Mouse (Mus musculus): ENCODE measurements around the gene Ccr9. TPM values are rescaled to one million over a fixed set of nuclear protein-coding genes. Genes with fewer than 3 reads are reported as not detected.
"Not testable (repeated sequence)": the region's sequence is repeated elsewhere in the genome, so short reads cannot be mapped to it uniquely, and the experiment has no call there.

The Ccr9 gene
- total RNA-seq, 4 experiments from 2014 or later, result 0.23 TPM; not detected in 3

DNA sequence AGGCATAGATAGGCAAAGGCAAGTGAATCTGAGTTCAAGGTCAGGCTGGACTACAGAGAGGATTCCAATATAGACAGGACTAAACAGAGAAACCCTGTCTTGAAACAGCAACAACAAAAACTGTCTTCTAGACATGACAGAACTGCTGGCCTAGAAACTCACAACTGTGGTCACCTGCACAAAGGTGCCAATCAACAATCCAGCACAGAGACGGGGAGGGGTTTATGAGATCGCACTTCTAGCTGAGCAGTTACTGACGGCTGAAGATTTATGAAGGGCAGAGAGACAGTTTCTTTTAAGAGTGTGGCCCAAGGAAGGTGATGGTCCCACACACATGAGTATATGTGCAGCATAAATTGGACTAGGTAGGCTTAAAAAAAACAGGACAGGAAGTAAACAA lies 38.1 kb downstream of the Ccr9 start:
- DNase-seq (ENCODE audit: low spot score), result no peak

GRCm38 (mm10) chr9:123717186-123718008 lies 39.2 kb downstream of the Ccr9 start, which contains the start of gene Lztfl1:
TSS of gene Lztfl1 (minus strand) at chr9:123717697.
- peak; percentile 96 for DNase-seq (ENCODE audit: low spot score)

GRCm38 (mm10) chr9:123722737-123723493 lies 44.7 kb downstream of the Ccr9 start:
- no peak for DNase-seq (ENCODE audit: low spot score)

DNA sequence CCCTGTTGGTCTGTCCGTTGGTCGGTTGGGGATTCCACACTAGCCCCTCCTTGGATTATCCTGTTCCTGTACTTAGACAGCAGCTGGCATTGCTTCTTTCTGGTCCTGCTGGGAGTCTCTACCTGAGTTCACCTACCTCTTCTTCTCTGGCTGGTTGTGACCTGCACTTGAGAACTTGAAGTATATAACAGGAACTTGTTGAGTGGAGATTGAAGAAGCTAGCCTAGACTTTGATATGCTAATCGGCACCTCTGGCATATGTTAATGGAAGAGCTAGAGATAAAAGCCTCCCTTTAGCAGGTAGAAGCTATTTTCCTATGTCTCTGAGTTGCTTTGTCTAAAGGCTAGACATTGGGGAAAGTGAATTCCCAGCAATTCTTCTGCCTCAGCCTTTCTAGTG lies 53.0 kb downstream of the Ccr9 start:
- DNase-seq (ENCODE audit: low spot score), result no peak

GRCm38 (mm10) chr9:123734133-123734532 lies 55.9 kb downstream of the Ccr9 start:
- DNase-seq (ENCODE audit: low spot score), result no peak

DNA sequence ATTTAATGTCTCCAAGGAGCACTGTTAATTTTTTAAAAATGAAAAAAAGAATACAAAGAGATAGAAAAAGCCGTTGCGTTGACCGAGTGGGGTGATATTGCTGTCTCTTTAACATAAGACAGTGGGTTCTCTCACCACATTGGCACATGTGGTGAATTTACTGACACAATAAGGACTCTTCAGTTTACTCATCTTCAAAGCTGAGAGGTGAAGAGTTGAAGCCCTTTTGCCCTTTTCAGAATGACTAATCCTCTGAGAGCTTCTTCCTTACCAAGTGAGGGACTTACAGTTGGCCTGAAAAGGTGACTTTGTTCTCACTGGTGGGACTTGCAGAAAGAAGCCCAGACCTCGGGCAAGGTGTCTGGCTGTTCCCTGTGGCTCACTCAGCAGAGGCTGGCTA lies 62.6 kb downstream of the Ccr9 start:
- no peak for DNase-seq (ENCODE audit: low spot score)

GRCm38 (mm10) chr9:123749687-123750086 lies 71.4 kb downstream of the Ccr9 start:
- not testable (repeated sequence) for DNase-seq (ENCODE audit: low spot score)

DNA sequence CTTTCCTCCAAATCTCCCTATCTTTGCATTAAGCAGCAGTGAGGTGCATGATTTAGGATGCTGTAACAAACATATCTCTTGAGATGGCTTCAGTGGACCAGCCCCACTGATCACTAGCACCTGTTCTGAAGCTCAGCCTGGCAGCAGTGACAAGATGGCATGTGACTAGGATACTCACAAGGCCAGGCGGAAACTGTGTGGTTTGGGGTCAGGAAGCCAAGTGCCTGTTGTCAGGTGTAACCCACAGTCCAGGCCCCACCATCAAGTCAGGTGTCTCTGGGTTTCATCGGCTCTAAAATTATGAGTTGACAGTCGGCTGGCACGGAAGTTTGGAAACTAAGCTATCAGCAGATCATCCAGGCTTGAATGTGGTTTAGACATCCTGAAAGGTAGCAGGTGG lies 76.1 kb downstream of the Ccr9 start:
- no peak for DNase-seq (ENCODE audit: low spot score)

- no peak for DNase-seq (ENCODE audit: low spot score)
Measured at GRCm38 (mm10) chr9:123756752-123757151, 78.5 kb downstream of the Ccr9 start.

GRCm38 (mm10) chr9:123757326-123757725 lies 79.1 kb downstream of the Ccr9 start:
- no peak for DNase-seq (ENCODE audit: low spot score)

DNA sequence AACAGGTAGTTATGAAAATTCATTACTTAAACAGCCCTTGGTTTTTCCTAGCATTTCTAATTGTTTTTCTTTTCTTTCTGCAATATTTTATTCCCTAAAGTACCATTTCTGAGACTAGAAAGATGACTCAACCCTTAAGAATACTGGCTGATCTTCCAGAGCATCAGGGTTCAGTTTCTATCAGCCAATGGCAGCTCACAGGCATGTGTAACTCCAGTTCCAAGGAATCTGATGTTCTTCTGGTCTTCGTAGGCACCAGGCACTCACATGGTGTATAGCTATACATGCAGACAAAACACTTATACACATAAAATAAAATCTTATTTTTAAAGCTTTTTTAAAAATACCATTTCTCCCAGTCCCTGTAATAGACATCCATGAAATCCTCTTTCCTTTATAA lies 79.9 kb downstream of the Ccr9 start:
- no peak for DNase-seq (ENCODE audit: low spot score)

DNA sequence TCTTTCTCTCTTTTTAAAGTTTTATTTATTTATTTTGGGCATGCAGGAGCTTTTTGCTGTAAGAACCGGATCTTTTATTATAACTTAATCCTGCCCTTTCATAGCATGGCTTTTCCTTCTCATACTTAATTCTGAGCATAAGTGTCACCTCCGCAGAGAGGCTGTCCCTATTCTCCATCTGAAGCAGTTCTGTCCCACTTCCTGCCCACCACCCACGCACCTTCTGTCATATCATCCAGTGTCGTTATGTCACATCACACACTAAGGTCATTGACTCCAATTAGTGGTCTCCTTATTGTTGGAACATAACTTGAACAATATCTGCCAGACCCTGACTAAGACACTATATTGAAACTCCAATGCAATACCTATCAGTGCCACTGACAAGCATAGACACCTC lies 80.4 kb downstream of the Ccr9 start:
- no peak for DNase-seq (ENCODE audit: low spot score)

GRCm38 (mm10) chr9:123760806-123761205 lies 82.6 kb downstream of the Ccr9 start:
- no peak for DNase-seq (ENCODE audit: low spot score)

DNA sequence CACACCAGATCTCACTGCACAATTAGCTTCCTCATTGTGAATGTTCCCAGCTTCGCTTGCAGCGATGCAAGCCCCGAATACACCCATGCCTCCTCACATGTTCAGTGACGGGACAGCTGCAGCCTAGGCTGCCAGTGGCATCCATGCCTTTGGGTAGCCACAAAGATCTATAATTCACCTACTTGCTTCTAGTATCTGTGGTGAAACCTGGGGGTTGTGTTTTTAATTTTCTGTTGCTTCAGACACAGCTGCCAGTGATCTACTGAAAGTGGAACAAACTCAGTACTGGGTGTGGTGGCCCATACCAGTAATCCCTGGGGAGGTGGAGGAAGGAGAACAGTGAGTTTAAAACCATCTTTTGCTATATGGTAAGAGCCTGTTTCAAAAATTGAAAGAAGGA lies 84.6 kb downstream of the Ccr9 start:
- no peak for DNase-seq (ENCODE audit: low spot score)

DNA sequence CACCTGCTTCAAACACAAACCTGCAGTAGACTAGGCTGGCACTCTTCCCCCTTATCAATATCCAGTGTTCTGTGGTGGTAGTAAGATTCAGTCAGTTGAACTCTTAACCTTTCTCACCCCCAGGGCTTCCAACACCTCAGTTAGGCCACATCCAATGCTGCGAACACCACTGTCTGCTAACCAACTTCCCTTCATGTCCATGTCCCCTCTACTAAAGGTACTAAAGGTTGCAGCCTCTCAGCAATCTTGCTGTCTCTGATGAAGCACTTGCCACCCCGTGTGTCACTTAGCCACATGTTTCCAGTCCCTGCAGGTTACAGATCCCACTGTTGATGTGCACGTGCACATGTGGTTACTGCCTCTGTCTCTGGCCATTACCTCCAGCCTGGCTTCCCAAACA lies 85.5 kb downstream of the Ccr9 start:
- DNase-seq (ENCODE audit: low spot score), result no peak

DNA sequence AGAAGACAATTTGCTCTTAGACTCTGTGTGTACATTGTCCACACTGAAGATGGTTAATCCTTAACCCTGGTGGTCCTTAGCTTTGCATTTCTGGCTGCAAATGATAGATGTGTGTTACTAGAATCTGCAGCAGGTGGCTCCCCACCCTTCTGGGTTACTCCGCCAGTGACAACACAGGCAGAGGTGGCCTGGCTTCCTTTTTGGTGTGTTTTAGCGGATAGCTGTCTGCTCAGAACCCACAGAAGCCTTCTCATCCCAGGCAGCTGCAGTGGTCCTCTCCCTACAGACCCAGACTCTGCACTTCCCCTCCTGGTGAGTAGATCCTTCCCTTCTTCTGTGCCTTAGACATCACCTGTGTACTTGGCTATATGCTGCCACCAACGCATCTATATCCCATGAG lies 88.8 kb downstream of the Ccr9 start:
- DNase-seq (ENCODE audit: low spot score), result no peak

DNA sequence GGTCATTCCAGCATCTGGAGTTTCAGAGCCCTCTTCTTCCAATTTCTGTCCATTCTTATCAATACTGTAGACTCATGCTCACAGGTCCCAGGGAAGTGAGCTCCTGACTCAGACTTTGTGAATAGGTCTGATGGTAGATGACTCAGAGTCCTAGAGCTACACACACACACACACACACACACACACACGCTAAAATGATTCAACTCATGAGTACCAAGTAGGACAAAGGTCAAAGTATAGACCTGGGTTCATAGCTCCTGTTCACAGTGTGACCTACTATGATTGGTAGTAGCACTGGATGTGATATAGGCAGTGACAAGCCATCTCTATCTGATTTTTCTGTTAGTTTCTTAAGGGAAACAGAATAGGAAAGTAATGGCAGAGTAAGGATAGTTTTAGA lies 90.2 kb downstream of the Ccr9 start:
- no peak for DNase-seq (ENCODE audit: low spot score)

DNA sequence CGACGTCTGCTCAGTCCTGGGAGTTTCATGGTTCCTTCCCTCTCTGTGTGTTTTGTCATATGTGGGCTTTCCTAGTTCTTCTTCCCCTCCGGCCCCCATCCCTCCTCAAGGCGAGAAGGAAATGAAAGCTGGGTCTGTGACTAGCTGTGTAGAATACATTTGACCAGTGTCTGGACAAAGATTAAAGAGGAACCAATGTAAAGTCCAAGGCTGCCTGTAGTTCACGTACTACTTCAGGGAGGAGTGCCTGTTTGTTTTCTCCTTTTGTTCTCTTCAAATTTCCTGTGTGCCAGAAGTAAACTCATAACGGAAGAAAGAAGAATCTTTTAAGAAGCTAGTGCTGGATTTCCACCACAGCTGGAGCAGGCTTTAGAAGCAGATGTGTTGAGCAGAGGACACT lies 91.3 kb downstream of the Ccr9 start:
- peak; percentile 29 for DNase-seq (ENCODE audit: low spot score)

DNA sequence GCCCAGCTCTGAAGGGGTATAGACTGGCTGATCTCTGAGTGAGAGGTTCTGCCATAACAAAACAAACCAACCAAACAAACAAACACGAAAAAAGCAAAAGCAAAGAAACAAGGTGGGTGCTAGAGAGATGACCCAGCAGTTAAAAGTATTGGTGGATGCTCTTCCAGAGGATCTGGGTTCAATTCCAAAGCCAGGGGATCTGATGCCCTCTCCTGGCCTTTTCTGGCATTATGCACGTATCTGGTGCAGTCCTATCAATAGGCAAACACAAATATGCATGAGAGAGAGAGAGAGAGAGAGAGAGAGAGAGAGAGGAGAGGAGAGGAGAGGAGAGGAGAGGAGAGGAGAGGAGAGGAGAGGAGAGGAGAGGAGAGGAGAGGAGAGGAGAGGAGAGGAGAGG lies 95.1 kb downstream of the Ccr9 start:
- not testable (repeated sequence) for DNase-seq (ENCODE audit: low spot score)

- no peak for DNase-seq (ENCODE audit: low spot score)
Measured at GRCm38 (mm10) chr9:123788855-123789529, 110.8 kb downstream of the Ccr9 start.

GRCm38 (mm10) chr9:123796174-123796573 lies 117.9 kb downstream of the Ccr9 start:
- peak; percentile 48 for DNase-seq (ENCODE audit: low spot score)

GRCm38 (mm10) chr9:123801527-123801926 lies 123.3 kb downstream of the Ccr9 start:
- no peak for DNase-seq (ENCODE audit: low spot score)
